ENCODE assay signal across 9 mouse cellular contexts in genomic region chr6:6881115-6881637, GRCm38 (mm10). TPM values are rescaled to one million over a fixed set of nuclear protein-coding genes. Genes with fewer than 3 reads are reported as not detected.
DNase-seq lines count a peak whose midpoint lies in the region; ATAC-seq and TF ChIP-seq lines count a peak whose summit lies in the region.
"Had no signal": no experiment of that assay in that cellular context is flagged by ENCODE, and none has a peak within 500 bp of the region (broad histone marks: within the 10 kb centered on the region; RNA-seq: fewer than 3 reads in every experiment).

No protein-coding gene starts in this region.

- H3K27me3 ChIP-seq in E14TG2a.4 (ENCODE audit: insufficient read depth, low read length) = peaks cover 87% of the 10 kb centered on the region
- peaks cover 24% of the 10 kb centered on the region for H3K27me3 ChIP-seq in forebrain, postnatal 0 days (ENCODE audit: insufficient read depth, low read length)
- peaks cover 91% of the 10 kb centered on the region for H3K27me3 ChIP-seq in liver, embryonic 15.5 days

- peak; percentile 40 for ATAC-seq in forebrain, postnatal 0 days
- ATAC-seq in liver, embryonic 15.5 days (ENCODE audit: insufficient read depth) = no peak

- H3K27ac ChIP-seq in forebrain, postnatal 0 days (ENCODE audit: low read depth, low read length) = peak overlapping the region; percentile 89
- H3K27ac ChIP-seq in liver, embryonic 15.5 days (replicated peaks) = no peak overlapping the region

- H3K9ac ChIP-seq in forebrain, postnatal 0 days = peak overlapping the region; percentile 63
- no peak overlapping the region for H3K9ac ChIP-seq in liver, embryonic 15.5 days

- DNase-seq in embryo, embryonic 9.5 days (ENCODE audit: extremely low spot score) = peak; percentile 38
- no peak for DNase-seq in embryo, embryonic 10.5 days (ENCODE audit: low spot score)
- DNase-seq in forebrain, postnatal 0 days = peak; percentile 21
- DNase-seq in frontal cortex, postnatal 25 days (ENCODE audit: low spot score in 2 of 2) = no peak
- DNase-seq in cerebellum, postnatal 10 days = no peak
- DNase-seq in spleen, adult 18-20 months = no peak

- peaks cover 47% of the 10 kb centered on the region for H3K4me1 ChIP-seq in E14TG2a.4 (replicated peaks; ENCODE audit: low read depth, low read length)
- no peaks in the 10 kb centered on the region for H3K4me1 ChIP-seq in forebrain, postnatal 0 days (ENCODE audit: insufficient read depth)
- no peaks in the 10 kb centered on the region for H3K4me1 ChIP-seq in liver, embryonic 15.5 days (replicated peaks)

- peak overlapping the region; percentile 62 for H3K4me3 ChIP-seq in E14TG2a.4 (replicated peaks; ENCODE audit: low read length)
- H3K4me3 ChIP-seq in forebrain, postnatal 0 days (ENCODE audit: low read depth, low read length) = peak overlapping the region; percentile 57
- H3K4me3 ChIP-seq in liver, embryonic 15.5 days (replicated peaks) = no peak overlapping the region
- H3K4me3 ChIP-seq: myocyte had no signal

- H3K4me2 ChIP-seq in forebrain, postnatal 0 days (ENCODE audit: low read depth) = peak overlapping the region; percentile 61
- H3K4me2 ChIP-seq in liver, embryonic 15.5 days = peak overlapping the region; percentile 29; the same call in 1 of the 2 replicates

- no peaks in the 10 kb centered on the region for H3K36me3 ChIP-seq in E14TG2a.4 (ENCODE audit: insufficient read depth, low read length)
- H3K36me3 ChIP-seq in forebrain, postnatal 0 days (ENCODE audit: insufficient read depth) = no peaks in the 10 kb centered on the region
- H3K36me3 ChIP-seq in liver, embryonic 15.5 days (replicated peaks) = no peaks in the 10 kb centered on the region

- H3K9me3 ChIP-seq in E14TG2a.4 (ENCODE audit: low read length) = no peaks in the 10 kb centered on the region
- no peaks in the 10 kb centered on the region for H3K9me3 ChIP-seq in forebrain, postnatal 0 days (ENCODE audit: low read length)
- H3K9me3 ChIP-seq in liver, embryonic 15.5 days (replicated peaks) = no peaks in the 10 kb centered on the region

- 2% methylated on average over 30 of the region's 30 CpGs for WGBS in forebrain, postnatal 0 days
- WGBS in liver, embryonic 15.5 days (ENCODE audit: insufficient replicate concordance) = 1% methylated on average over 30 of the region's 30 CpGs

- no peak for TF ChIP-seq CTCF in E14TG2a.4 (conservative IDR thresholded peaks at IDR 0.05; ENCODE audit: low read length)
- no peak for TF ChIP-seq CTCF in forebrain, postnatal 0 days (IDR thresholded peaks at IDR 0.05; ENCODE audit: low read depth)

RNA-seq across cellular contexts. Expression of gene Dlx5, which starts 0.7 kb away (rescaled TPM):
- total RNA-seq in forebrain, postnatal 0 days (2014; rRNA removed) = 6.5 and 12.9 TPM in 2 replicates
- 47.2 and 51.3 TPM in 2 replicates for polyA plus RNA-seq in forebrain, postnatal 0 days (2015; fragmentation: Nextera tagmentation; extraction: Ambion mirVana)
- polyA plus RNA-seq in liver, embryonic 15.5 days (2015; fragmentation: Nextera tagmentation; extraction: Ambion mirVana) = not detected in 2 replicates
- polyA plus RNA-seq: myocyte had no signal

RNA-seq across cellular contexts. Expression of gene Dlx6, which starts 18.0 kb away (rescaled TPM):
- 19.7 and 28.9 TPM in 2 replicates for total RNA-seq in forebrain, postnatal 0 days (2014; rRNA removed)
- 3.7 and 4.9 TPM in 2 replicates for polyA plus RNA-seq in forebrain, postnatal 0 days (2015; fragmentation: Nextera tagmentation; extraction: Ambion mirVana)
- not detected in 2 replicates for polyA plus RNA-seq in liver, embryonic 15.5 days (2015; fragmentation: Nextera tagmentation; extraction: Ambion mirVana)
- polyA plus RNA-seq: myocyte had no signal

Comparison
In these comparisons a context has a peak if more than half of its experiments do, and no peak if none do; other contexts are left out.
1. DNase-seq: peak in embryo, embryonic 9.5 days (single experiment) and forebrain, postnatal 0 days (single experiment); none in embryo, embryonic 10.5 days (single experiment), frontal cortex, postnatal 25 days (0 of 2), cerebellum, postnatal 10 days (0 of 2) and spleen, adult 18-20 months (0 of 2).
2. RNA of gene Dlx5, which starts 0.7 kb away (polyA plus RNA-seq): 47.2 to 51.3 TPM in forebrain, postnatal 0 days; not detected in liver, embryonic 15.5 days; every median in the first group is over 10 times any median in the second.